Mouse (Mus musculus): ENCODE results near the gene Coro6. TPM values are rescaled to one million over a fixed set of nuclear protein-coding genes. Genes with fewer than 3 reads are reported as not detected.

Coro6 gene
- total RNA-seq (2021): 100 to 1,000 TPM; 203 to 217 TPM

GRCm38 (mm10) chr11:77462283-77463100, at the start of gene Coro6:
Gene Coro6, plus strand, starts transcription at chr11:77462411.
- intact Hi-C loops (cut with DNase I): no loop called here

GRCm38 (mm10) chr11:77414141-77414839, 47.9 kb upstream of the Coro6 start:
- intact Hi-C loops (cut with DNase I): no loop called here

More at GRCm38 (mm10) chr11:77462283-77463100, at the start of gene Coro6:
- DNase-seq (ENCODE audit: low spot score): peak; percentile 65

GRCm38 (mm10) chr11:77416212-77417000, 45.8 kb upstream of the Coro6 start:
- peak; percentile 59 for DNase-seq (ENCODE audit: low spot score)
- intact Hi-C loops (cut with DNase I): no loop called here

More at GRCm38 (mm10) chr11:77414141-77414839, 47.9 kb upstream of the Coro6 start:
- no peak for DNase-seq (ENCODE audit: low spot score)

DNA sequence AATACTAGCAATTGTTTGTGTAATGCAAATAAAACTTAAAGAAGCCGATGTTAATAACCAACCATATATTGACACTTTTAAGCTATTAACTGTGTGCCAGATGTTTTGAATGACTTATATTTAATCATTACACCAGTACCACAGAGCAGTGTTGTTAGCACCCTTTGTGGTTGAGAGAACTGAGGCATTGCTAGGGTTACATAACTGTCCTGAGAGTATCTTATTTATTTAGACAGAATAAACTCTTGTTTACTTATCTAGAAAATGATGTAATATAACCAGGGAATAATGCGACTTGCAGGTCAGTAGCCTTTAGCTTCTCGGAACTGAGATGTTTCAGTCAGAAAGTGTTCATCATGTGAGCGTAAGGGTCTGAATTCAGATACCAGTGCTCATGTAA, 44.2 kb upstream of the Coro6 start:
- DNase-seq (ENCODE audit: low spot score): no peak
- intact Hi-C loops (cut with DNase I): no loop called here

GRCm38 (mm10) chr11:77423175-77423859, 38.9 kb upstream of the Coro6 start:
- intact Hi-C loops (cut with DNase I): loop anchor here (5.0 kb wide), 1 partner anchor 41 kb away; no protein-coding TSS in a partner anchor

DNA sequence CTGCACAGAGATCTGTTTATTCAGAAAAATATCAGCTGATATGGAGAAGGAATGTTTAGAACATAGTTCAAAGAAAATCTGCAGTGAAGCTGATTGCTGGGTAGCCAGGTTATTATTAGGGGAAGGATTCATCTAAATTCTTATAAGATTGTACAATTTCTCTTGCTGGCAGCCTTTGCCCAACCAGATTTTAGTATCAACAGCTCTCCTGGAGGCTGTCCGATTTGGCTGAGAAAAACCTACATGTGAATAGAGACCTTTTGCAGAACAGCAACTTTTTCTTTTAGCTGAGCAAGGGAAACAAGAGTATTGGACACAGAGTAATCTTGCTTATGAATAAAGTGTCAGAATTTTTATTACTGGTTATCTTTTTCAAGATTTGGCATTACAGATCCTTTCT, 33.8 kb upstream of the Coro6 start:
- intact Hi-C loops (cut with DNase I): no loop called here
- no peak for DNase-seq (ENCODE audit: low spot score)

More at GRCm38 (mm10) chr11:77423175-77423859, 38.9 kb upstream of the Coro6 start:
- DNase-seq (ENCODE audit: low spot score): peak; percentile 18

DNA sequence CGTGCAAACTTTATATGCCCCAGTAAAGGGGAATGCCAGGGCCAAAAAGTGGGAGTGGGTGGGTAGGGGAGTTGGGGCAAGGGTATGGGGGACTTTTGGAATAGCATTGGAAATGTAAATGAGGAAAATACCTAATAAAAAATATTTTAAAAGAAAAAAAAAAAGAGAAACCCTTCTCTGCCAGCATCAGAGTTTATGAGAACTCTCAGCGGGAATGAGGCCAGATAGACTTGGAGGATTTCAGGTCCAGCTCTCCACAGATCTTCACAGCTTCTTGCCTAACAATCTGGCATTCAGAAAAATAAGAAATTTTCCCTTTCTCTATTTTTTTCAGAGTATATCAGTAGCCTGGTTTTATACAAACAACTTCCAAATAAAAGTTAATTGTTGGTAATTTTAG, 25.2 kb upstream of the Coro6 start:
- intact Hi-C loops (cut with DNase I): no loop called here
- DNase-seq (ENCODE audit: low spot score): no peak

GRCm38 (mm10) chr11:77440081-77440480, 22.1 kb upstream of the Coro6 start:
- no peak for DNase-seq (ENCODE audit: low spot score)
- intact Hi-C loops (cut with DNase I): loop anchor here (2.0 kb wide), 2 partner anchors 15 to 67 kb away; no protein-coding TSS in a partner anchor

- no peak for DNase-seq (ENCODE audit: low spot score)
- intact Hi-C loops (cut with DNase I): loop anchor here (2.0 kb wide), 2 partner anchors 16 to 68 kb away; no protein-coding TSS in a partner anchor
These were observed 21.2 kb upstream of the Coro6 start for GRCm38 (mm10) chr11:77441020-77441419.

GRCm38 (mm10) chr11:77442186-77443170, 19.7 kb upstream of the Coro6 start:
- peak; percentile 74 for DNase-seq (ENCODE audit: low spot score)
- intact Hi-C loops (cut with DNase I): no loop called here

DNA sequence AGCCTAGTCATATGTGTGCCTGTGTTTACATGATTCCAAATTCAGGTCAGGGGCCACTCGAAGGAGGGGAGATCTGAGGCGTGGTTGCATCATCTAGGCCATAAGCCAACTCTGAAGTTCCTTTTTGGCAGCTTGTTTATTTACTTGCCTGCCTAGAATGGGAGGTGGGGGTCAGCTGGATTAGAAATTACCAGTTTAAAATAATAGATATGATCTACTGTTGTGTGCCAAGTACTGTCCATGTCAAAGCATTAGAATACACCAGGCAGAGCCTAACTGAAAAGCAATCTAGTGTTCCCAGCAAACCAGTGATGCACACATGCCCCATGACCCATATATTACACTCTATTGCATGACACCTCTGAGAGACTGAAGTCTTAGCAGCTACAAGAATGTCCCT, 17.3 kb upstream of the Coro6 start:
- DNase-seq (ENCODE audit: low spot score): peak; percentile 60
- intact Hi-C loops (cut with DNase I): loop anchor here (2.0 to 5.0 kb wide), 2 partner anchors 96 to 228 kb away; partner anchors contain the start of gene Ssh2

GRCm38 (mm10) chr11:77446628-77447041, 15.6 kb upstream of the Coro6 start:
- intact Hi-C loops (cut with DNase I): loop anchor here (1.0 to 5.0 kb wide), 2 partner anchors 127 to 229 kb away; partner anchors contain the start of gene Ssh2
- peak; percentile 56 for DNase-seq (ENCODE audit: low spot score)

DNA sequence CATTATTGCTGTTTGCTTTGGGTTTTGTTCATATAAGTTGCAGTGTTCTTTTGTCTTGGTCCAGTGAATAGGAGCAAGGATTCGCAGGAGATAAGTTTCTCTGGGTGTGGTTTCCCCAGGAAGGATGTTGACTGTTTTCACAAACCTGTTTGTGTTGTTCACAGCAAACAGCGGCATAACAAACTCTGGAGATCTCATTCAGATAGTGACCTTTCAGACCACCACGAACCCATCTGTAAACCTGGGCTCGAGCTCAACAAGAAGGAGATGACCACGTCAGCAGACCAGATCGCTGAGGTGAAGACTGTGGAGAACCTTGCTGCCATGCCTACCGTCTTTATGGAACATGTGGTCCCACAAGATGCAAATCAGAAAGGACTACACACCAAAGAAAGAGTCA, 13.0 kb upstream of the Coro6 start:
- intact Hi-C loops (cut with DNase I): loop anchor here (5.0 kb wide), 1 partner anchor 232 kb away; the partner anchor contains the start of gene Ssh2
- no peak for DNase-seq (ENCODE audit: low spot score)

GRCm38 (mm10) chr11:77451670-77452069, 10.5 kb upstream of the Coro6 start:
- intact Hi-C loops (cut with DNase I): no loop called here
- no peak for DNase-seq (ENCODE audit: low spot score)

GRCm38 (mm10) chr11:77453388-77453787, 8.8 kb upstream of the Coro6 start:
- intact Hi-C loops (cut with DNase I): no loop called here
- DNase-seq (ENCODE audit: low spot score): no peak

DNA sequence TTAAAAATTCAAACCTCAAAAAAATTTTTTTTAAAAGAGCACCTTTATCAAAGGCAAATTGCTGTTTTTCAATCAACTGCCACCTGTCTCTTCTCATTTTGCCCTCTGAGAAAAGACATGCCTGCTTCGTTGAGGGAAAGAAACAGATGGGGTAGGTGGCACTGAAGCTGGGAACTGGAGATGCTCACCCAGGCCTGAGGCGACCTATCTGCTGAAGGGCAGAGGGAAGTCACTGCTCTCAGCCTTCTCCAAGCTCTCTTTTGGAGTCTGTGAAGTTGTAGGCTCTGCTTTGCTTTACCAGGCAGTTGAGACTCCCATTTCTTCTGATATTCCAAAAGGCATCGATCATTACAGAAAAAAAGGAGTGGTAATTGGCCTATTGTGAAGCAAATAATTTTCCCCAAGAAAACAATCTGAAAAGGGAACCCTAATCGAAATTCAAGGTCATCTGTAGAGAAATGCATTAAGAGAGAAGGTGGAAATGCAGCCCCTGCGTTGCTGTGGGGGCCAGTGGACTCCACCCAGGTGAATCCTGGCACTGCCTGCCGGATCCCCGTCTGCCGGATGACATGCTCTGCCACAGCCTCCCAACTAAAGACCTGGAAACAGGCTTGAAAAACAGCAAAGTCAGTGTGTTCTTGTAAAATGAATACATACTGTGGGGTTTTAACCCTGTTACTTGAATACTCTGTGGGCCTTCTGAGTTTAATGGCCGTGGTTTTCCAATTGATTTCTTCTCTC, 6.3 kb upstream of the Coro6 start:
- intact Hi-C loops (cut with DNase I): no loop called here
- no peak for DNase-seq (ENCODE audit: low spot score)

GRCm38 (mm10) chr11:77456866-77457265, 5.3 kb upstream of the Coro6 start:
- intact Hi-C loops (cut with DNase I): no loop called here

More at GRCm38 (mm10) chr11:77456866-77457265, 5.3 kb upstream of the Coro6 start:
- DNase-seq (ENCODE audit: low spot score): peak; percentile 49
